Mouse (Mus musculus) neural tube, embryonic 15.5 days (tissue): ENCODE data around the gene Gpx8. TPM values are rescaled to one million over a fixed set of nuclear protein-coding genes. Genes with fewer than 3 reads are reported as not detected.

Experiments
- ATAC-seq: fragments of 200-750 bp; cut with Nextera tagmentation; 2 replicates; pipeline ENCODE4 v1.8.0; 2017; ENCODE audit warnings: mild to moderate bottlenecking, moderate TSS enrichment, moderate library complexity; ENCODE audit not compliant: low FRiP score
- H3K27ac ChIP-seq: fragments of 300-500 bp; sonication (generic); replicated peaks from 2 replicates; pipeline ENCODE4 v1.5.1; 2015; ENCODE audit warnings: mild to moderate bottlenecking, inconsistent platforms
- H3K27me3 ChIP-seq: fragments of 300-500 bp; sonication (generic); replicated peaks from 2 replicates; pipeline ENCODE4 v1.6.1; 2015; ENCODE audit warnings: inconsistent platforms
- H3K36me3 ChIP-seq: fragments of 300-500 bp; sonication (generic); 2 replicates; pipeline ENCODE4 v1.6.1; 2015; ENCODE audit warnings: inconsistent platforms
- H3K4me1 ChIP-seq: fragments of 300-500 bp; sonication (generic); 2 replicates; pipeline ENCODE4 v1.6.1; 2015; ENCODE audit warnings: inconsistent platforms
- H3K4me2 ChIP-seq: fragments of 300-500 bp; sonication (generic); 2 replicates; pipeline ENCODE4 v1.6.1; 2015; ENCODE audit warnings: inconsistent platforms, mild to moderate bottlenecking, moderate library complexity
- H3K4me3 ChIP-seq: fragments of 300-500 bp; sonication (generic); replicated peaks from 2 replicates; pipeline ENCODE4 v1.5.1; 2015; ENCODE audit warnings: mild to moderate bottlenecking, inconsistent platforms
- H3K9ac ChIP-seq: fragments of 300-500 bp; sonication (generic); replicated peaks from 2 replicates; pipeline ENCODE4 v1.6.1; 2015; ENCODE audit warnings: mild to moderate bottlenecking, inconsistent platforms
- H3K9me3 ChIP-seq: fragments of 300-500 bp; sonication (generic); replicated peaks from 2 replicates; pipeline ENCODE4 v1.6.1; 2016; ENCODE audit warnings: inconsistent platforms
- WGBS: fragments of 180-500 bp; shearing (Covaris S2); methylation state at CpG from one replicate; pipeline ENCODE4 v1.1.7; 2015; ENCODE audit warnings: mixed read lengths; 5-methylcytosine and 5-hydroxymethylcytosine counted together
- polyA plus RNA-seq: library from polyadenylated mRNA; unstranded; fragments of >200 nt; fragmentation: Nextera tagmentation; extraction: Ambion mirVana; gene quantifications from 2 replicates; pipeline ENCODE4 v1.2.1, GENCODE M21; 2015

Gene Gpx8
- polyA plus RNA-seq, result 59.3 and 62.5 TPM in 2 replicates

GRCm38 (mm10) chr13:113046211-113046883 lies at the start of gene Gpx8:
Gene Gpx8 (minus strand): TSS chr13:113046410.
- H3K27ac ChIP-seq, result peak within 1 kb of the TSS; percentile 37; the same call in 1 of the 2 replicates
- WGBS, result 6% methylated on average over 21 of the region's 21 CpGs

GRCm38 (mm10) chr13:113094618-113095017 lies 48.4 kb upstream of the Gpx8 start:
- no peak overlapping the region for H3K4me2 ChIP-seq
- H3K4me3 ChIP-seq, result no peak overlapping the region
- H3K9ac ChIP-seq, result no peak overlapping the region
- H3K4me1 ChIP-seq, result no peaks in the 10 kb centered on the region
- WGBS, result 68% methylated on average over 1 of the region's 1 CpGs
- H3K27me3 ChIP-seq, result no peaks in the 10 kb centered on the region
- ATAC-seq, result no peak
- H3K36me3 ChIP-seq, result no peaks in the 10 kb centered on the region
- H3K9me3 ChIP-seq, result no peaks in the 10 kb centered on the region
- no peak overlapping the region for H3K27ac ChIP-seq

More at GRCm38 (mm10) chr13:113046211-113046883, at the start of gene Gpx8:
- Histone ChIP-seq H3K9me3 (no peaks in the 10 kb centered on the region), H3K27me3 (peaks cover 3% of the 10 kb centered on the region; the same call in 1 of the 2 replicates), H3K36me3 (no peaks in the 10 kb centered on the region), H3K4me3 (peak within 1 kb of the TSS; percentile 50), H3K4me2 (peak within 1 kb of the TSS; percentile 80), H3K4me1 (peaks cover 8% of the 10 kb centered on the region; the same call in 1 of the 2 replicates), H3K9ac (peak within 1 kb of the TSS; percentile 48)
- ATAC-seq, result peak; percentile 86

- Histone ChIP-seq H3K36me3 (no peaks in the 10 kb centered on the region), H3K4me2 (no peak overlapping the region), H3K9me3 (no peaks in the 10 kb centered on the region), H3K4me1 (no peaks in the 10 kb centered on the region), H3K27me3 (no peaks in the 10 kb centered on the region), H3K4me3 (no peak overlapping the region), H3K9ac (no peak overlapping the region), H3K27ac (no peak overlapping the region)
- 84% methylated on average over 8 of the region's 8 CpGs for WGBS
- no peak for ATAC-seq
Observed at GRCm38 (mm10) chr13:113090489-113090888, 44.3 kb upstream of the Gpx8 start.

- H3K36me3 ChIP-seq, result no peaks in the 10 kb centered on the region
- no peak for ATAC-seq
- no peaks in the 10 kb centered on the region for H3K9me3 ChIP-seq
- WGBS, result 87% methylated on average over 13 of the region's 13 CpGs
- no peak overlapping the region for H3K4me3 ChIP-seq
- H3K4me2 ChIP-seq, result no peak overlapping the region
- H3K27me3 ChIP-seq, result no peaks in the 10 kb centered on the region
- no peaks in the 10 kb centered on the region for H3K4me1 ChIP-seq
- no peak overlapping the region for H3K27ac ChIP-seq
- H3K9ac ChIP-seq, result no peak overlapping the region
Observed at GRCm38 (mm10) chr13:113087226-113088017, 41.2 kb upstream of the Gpx8 start.

DNA sequence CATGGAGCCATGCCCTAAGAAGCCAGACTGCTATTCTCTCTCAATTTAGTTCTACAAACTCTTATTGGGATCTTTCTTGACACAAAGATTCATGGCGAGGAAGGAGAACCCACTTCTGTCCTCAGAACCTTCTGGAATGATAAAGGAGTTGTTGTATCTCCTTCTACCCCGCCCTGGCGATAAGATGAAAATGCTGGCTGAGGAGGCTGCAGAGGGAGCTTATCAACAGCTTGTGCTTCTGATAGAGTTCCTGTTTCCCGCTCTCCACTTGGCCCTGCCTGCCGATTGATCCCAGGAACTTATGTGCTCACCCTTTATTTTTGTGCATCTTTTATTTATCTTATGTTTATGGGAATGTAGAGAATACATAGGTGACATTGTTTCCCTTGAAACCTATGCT lies 38.5 kb upstream of the Gpx8 start:
- H3K27me3 ChIP-seq, result no peaks in the 10 kb centered on the region
- no peak overlapping the region for H3K4me2 ChIP-seq
- ATAC-seq, result no peak
- no peak overlapping the region for H3K4me3 ChIP-seq
- whole genome bisulfite sequencing, result 85% methylated on average over 5 of the region's 5 CpGs
- H3K4me1 ChIP-seq, result no peaks in the 10 kb centered on the region
- H3K9me3 ChIP-seq, result no peaks in the 10 kb centered on the region
- no peaks in the 10 kb centered on the region for H3K36me3 ChIP-seq
- H3K27ac ChIP-seq, result no peak overlapping the region
- H3K9ac ChIP-seq, result no peak overlapping the region

- Histone ChIP-seq H3K27ac (no peak overlapping the region), H3K27me3 (no peaks in the 10 kb centered on the region), H3K4me1 (no peaks in the 10 kb centered on the region), H3K9ac (no peak overlapping the region), H3K9me3 (no peaks in the 10 kb centered on the region), H3K4me3 (no peak overlapping the region), H3K36me3 (no peaks in the 10 kb centered on the region), H3K4me2 (no peak overlapping the region)
- ATAC-seq, result no peak
- WGBS, result 44% methylated on average over 1 of the region's 1 CpGs
Observed at GRCm38 (mm10) chr13:113082101-113082500, 35.9 kb upstream of the Gpx8 start.

- no peak overlapping the region for H3K27ac ChIP-seq
- no peak for ATAC-seq
- H3K36me3 ChIP-seq, result no peaks in the 10 kb centered on the region
- H3K9ac ChIP-seq, result no peak overlapping the region
- 54% methylated on average over 9 of the region's 9 CpGs for WGBS
- H3K27me3 ChIP-seq, result no peaks in the 10 kb centered on the region
- no peak overlapping the region for H3K4me3 ChIP-seq
- no peak overlapping the region for H3K4me2 ChIP-seq
- H3K4me1 ChIP-seq, result no peaks in the 10 kb centered on the region
- no peaks in the 10 kb centered on the region for H3K9me3 ChIP-seq
Observed at GRCm38 (mm10) chr13:113079021-113079420, 32.8 kb upstream of the Gpx8 start.

DNA sequence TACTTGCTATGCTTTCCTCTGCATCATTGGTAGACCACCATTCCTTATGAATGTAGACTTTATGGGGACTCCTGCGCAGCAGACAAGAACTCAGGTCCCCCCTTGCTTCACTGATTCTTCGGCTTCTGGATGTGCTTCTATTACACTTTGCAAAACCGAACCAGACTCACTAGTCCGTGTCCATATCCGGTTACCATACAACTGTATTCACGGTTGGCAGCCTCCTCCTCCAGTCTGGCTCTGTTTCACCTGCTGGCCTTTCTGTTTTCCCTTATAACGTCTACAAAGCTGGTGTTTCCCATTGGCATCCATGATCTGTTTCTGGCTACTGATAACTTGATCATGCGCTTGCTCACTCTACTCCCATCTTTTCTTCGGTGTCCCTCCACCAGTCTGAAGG lies 18.3 kb upstream of the Gpx8 start:
- no peak overlapping the region for H3K4me3 ChIP-seq
- no peak overlapping the region for H3K27ac ChIP-seq
- H3K4me2 ChIP-seq, result no peak overlapping the region
- ATAC-seq, result no peak
- H3K9ac ChIP-seq, result no peak overlapping the region
- H3K27me3 ChIP-seq, result no peaks in the 10 kb centered on the region
- 91% methylated on average over 9 of the region's 9 CpGs for WGBS
- no peaks in the 10 kb centered on the region for H3K9me3 ChIP-seq
- no peaks in the 10 kb centered on the region for H3K36me3 ChIP-seq
- no peaks in the 10 kb centered on the region for H3K4me1 ChIP-seq

DNA sequence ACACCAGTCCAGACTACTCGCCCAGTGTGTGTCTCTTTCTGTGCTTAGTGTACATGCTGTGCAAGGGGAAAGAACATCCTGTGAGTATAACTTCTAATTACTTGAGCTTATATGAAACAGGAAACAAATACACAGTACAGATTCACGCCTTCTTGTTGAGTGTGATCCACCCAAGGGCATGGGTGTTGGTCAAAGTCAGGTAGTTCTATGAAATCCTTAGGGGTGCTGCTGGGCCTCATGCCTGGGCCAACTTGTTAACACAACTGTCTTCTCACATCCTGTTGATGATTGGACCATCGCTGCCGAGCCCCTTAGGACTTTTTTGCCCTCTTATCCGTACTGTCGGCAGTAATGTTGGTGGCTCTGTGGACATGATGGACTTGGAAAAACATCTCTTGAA lies 15.5 kb upstream of the Gpx8 start:
- Histone ChIP-seq H3K4me2 (no peak overlapping the region), H3K4me3 (no peak overlapping the region), H3K9me3 (no peaks in the 10 kb centered on the region), H3K27me3 (no peaks in the 10 kb centered on the region), H3K36me3 (no peaks in the 10 kb centered on the region), H3K9ac (no peak overlapping the region), H3K4me1 (no peaks in the 10 kb centered on the region), H3K27ac (no peak overlapping the region)
- ATAC-seq, result no peak
- 89% methylated on average over 6 of the region's 6 CpGs for WGBS

DNA sequence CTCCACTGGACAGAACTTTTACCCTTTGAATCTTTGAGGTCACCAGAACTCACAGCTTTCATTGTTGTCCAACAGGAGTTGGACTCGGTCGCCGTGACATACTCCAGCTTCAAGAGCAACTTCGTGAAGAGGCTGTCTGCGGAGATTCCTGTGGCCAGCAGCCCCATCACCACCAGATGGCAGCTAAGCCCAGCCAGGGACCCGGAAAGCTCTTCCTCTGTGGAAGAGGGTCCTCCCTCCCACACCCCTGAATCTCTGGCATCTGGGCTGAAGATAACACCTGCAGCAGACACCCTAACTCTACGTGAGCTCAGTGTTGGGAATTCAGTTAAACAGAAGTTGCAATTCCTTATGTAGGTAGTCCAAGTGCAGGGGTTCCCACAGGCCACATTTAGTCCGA lies 9.6 kb upstream of the Gpx8 start:
- Histone ChIP-seq H3K4me3 (no peak overlapping the region), H3K4me1 (no peaks in the 10 kb centered on the region), H3K36me3 (no peaks in the 10 kb centered on the region), H3K27ac (no peak overlapping the region), H3K4me2 (no peak overlapping the region), H3K9ac (no peak overlapping the region), H3K9me3 (no peaks in the 10 kb centered on the region), H3K27me3 (no peaks in the 10 kb centered on the region)
- ATAC-seq, result no peak
- 47% methylated on average over 8 of the region's 8 CpGs for WGBS

DNA sequence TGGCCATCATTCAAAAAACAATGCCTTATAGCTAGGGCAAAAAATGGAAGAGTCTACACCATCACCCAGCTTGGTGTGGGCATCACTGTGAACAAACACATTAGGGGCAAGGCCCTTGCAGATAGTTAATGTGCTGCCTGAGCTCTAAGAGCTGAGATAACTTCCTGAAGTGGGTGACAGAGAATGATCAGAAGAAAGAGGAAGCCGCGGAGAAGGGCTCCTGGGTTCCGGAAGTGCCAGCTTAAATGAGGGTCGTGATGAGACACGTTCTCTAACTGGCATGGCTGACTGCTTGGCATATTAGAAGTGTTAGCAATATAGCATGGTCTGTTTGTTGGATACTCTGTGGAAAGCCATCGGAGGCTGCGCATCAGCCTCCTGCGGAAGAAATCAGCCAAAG lies 8.0 kb upstream of the Gpx8 start:
- H3K4me2 ChIP-seq, result no peak overlapping the region
- H3K36me3 ChIP-seq, result no peaks in the 10 kb centered on the region
- H3K9ac ChIP-seq, result no peak overlapping the region
- H3K27me3 ChIP-seq, result no peaks in the 10 kb centered on the region
- no peak overlapping the region for H3K4me3 ChIP-seq
- no peak overlapping the region for H3K27ac ChIP-seq
- no peak for ATAC-seq
- H3K9me3 ChIP-seq, result no peaks in the 10 kb centered on the region
- H3K4me1 ChIP-seq, result no peaks in the 10 kb centered on the region
- WGBS, result 98% methylated on average over 8 of the region's 8 CpGs

GRCm38 (mm10) chr13:113047647-113048046 lies 1.4 kb upstream of the Gpx8 start:
- ATAC-seq, result no peak
- H3K4me2 ChIP-seq, result no peak overlapping the region
- no peaks in the 10 kb centered on the region for H3K36me3 ChIP-seq
- no peak overlapping the region for H3K4me3 ChIP-seq
- H3K9me3 ChIP-seq, result no peaks in the 10 kb centered on the region
- no peak overlapping the region for H3K9ac ChIP-seq
- H3K27me3 ChIP-seq, result peaks cover 3% of the 10 kb centered on the region; the same call in 1 of the 2 replicates
- no peak overlapping the region for H3K27ac ChIP-seq
- peaks cover 8% of the 10 kb centered on the region; the same call in 1 of the 2 replicates for H3K4me1 ChIP-seq
- WGBS, result 85% methylated on average over 3 of the region's 3 CpGs
